Mouse (Mus musculus) cortical plate, adult 2 months (tissue): ENCODE data around the gene Scgb1b18.
"Not testable (repeated sequence)": the region's sequence is repeated elsewhere in the genome, so short reads cannot be mapped to it uniquely, and the experiment has no call there.

Experiments used
- CTCF ChIP-seq: fragments of 200-500 bp; IDR thresholded peaks from 2 replicates; pipeline ENCODE4 v1.5.1; 2011; ENCODE audit warnings: mild to moderate bottlenecking, control low read depth, low read length; ENCODE audit not compliant: insufficient read depth; ENCODE audit errors: extremely low read depth
- POLR2A ChIP-seq: fragments of 200-500 bp; IDR thresholded peaks from 2 replicates; pipeline ENCODE4 v1.6.1; 2011; ENCODE audit warnings: mild to moderate bottlenecking, low read length, control low read depth; ENCODE audit not compliant: insufficient read depth; ENCODE audit errors: extremely low read depth

DNA sequence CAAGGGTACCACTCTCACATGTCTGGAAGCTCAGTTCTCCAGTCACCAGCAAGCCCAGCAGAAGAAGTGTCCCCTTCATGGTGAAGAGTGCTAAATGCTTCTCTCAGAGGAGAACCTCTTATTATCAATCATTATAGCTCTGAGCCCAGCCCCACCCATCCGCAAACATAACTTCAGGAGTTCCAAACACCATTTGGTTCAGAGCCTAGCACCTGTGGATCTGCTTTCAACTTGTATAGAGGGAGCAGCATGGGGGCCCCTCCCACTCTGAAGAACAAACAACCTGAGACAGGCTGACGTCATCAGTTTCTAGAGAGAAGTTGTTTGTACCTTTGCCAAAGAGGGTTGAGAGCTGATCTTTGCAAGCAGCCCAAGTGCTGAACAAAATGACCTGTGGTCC, 11.6 kb upstream of the Scgb1b18 start, which contains the start of gene Scgb2b18:
- not testable (repeated sequence) for TF ChIP-seq POLR2A, CTCF
